Mouse (Mus musculus) bone marrow macrophage, adult 2 months (primary cell): ENCODE measurements around the gene Csnk1g2.

ENCODE experiments used
- CTCF ChIP-seq: IDR thresholded peaks from 2 replicates; pipeline ENCODE4 v1.5.1; 2012; ENCODE audit warnings: low read depth, mild to moderate bottlenecking, low read length, moderate library complexity
- POLR2A ChIP-seq: IDR thresholded peaks from 2 replicates; pipeline ENCODE4 v1.6.1; 2012; ENCODE audit warnings: mild to moderate bottlenecking, low read depth, low read length, borderline replicate concordance

DNA sequence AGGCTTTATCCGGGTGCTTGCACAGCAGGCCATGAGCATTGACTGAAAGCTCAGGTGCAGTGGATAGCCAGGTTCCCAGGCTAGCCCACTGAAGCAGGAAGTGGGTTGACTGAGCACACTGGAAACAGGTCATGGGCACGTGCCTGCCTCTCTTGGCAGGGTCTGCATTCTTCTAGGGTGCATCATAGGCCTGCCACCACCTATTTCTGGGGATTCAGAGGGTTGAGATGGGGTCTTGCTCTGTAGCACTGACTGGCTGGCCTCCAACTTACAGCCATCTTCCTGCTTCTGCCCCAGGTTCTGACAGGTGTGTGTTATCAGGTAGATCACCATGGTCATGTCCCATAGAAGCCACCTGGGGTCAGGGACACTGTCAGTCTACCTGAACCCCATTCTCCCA is 17.6 kb upstream of the Csnk1g2 start:
- TF ChIP-seq POLR2A (no peak), CTCF (no peak)
